Mouse (Mus musculus): ENCODE measurements around the gene Syn1.
A peak's percentile ranks its signal among the peaks of the same experiment; 100 is the strongest.

GRCm38 (mm10) chrX:20819204-20819628, 101.6 kb downstream of the Syn1 start:
- no peak for TF ChIP-seq HCFC1 (IDR thresholded peaks at IDR 0.05; ENCODE audit: borderline replicate concordance, insufficient read depth, low read length)
- TF ChIP-seq CHD2 (IDR thresholded peaks at IDR 0.05; ENCODE audit: low read depth, low read length) = no peak
- 0 out of 2 replicates have a peak, but pooled peaks have one; percentile 9 for TF ChIP-seq ZC3H11A (IDR thresholded peaks at IDR 0.05; ENCODE audit: borderline replicate concordance, low read depth, low read length)
- TF ChIP-seq MAFK (IDR thresholded peaks at IDR 0.05; ENCODE audit: insufficient read depth, low read depth, low read length) = no peak
- TF ChIP-seq ZNF384 (IDR thresholded peaks at IDR 0.05; ENCODE audit: low read depth, low read length) = no peak

Data from ES-E14 (cell line).